Comparison of ENCODE assay signal across 13 mouse cellular contexts in genomic region chr4:44970056-44970455, GRCm38 (mm10). TPM values are rescaled to one million over a fixed set of nuclear protein-coding genes. Genes with fewer than 3 reads are reported as not detected.
DNase-seq lines count a peak whose midpoint lies in the region; ATAC-seq lines count a peak whose summit lies in the region.
"Had no signal": no experiment of that assay in that cellular context is flagged by ENCODE, and none has a peak within 500 bp of the region (broad histone marks: within the 10 kb centered on the region; RNA-seq: fewer than 3 reads in every experiment).

No protein-coding gene starts in this region.

- H3K9me3 ChIP-seq in heart, embryonic 11.5 days (replicated peaks; ENCODE audit: control insufficient read depth, low read length): no peaks in the 10 kb centered on the region
- H3K9me3 ChIP-seq: embryonic facial prominence, embryonic 12.5 days; forebrain, embryonic 15.5 days; heart, embryonic 12.5 days; hindbrain, embryonic 15.5 days had no signal

- ATAC-seq in neutrophil, adult 5-6 weeks (ENCODE audit: extremely low read depth, insufficient number of reproducible peaks, low FRiP score, poor library complexity, severe bottlenecking): peak; percentile 35; the same call in 1 of the 2 replicates
- no peak for ATAC-seq in heart, embryonic 11.5 days (replicated peaks; ENCODE audit: insufficient number of reproducible peaks, low FRiP score, low TSS enrichment)
- ATAC-seq: forebrain, embryonic 15.5 days had no signal

- no peak overlapping the region for H3K4me2 ChIP-seq in heart, embryonic 11.5 days
- H3K4me2 ChIP-seq: embryonic facial prominence, embryonic 12.5 days; forebrain, embryonic 15.5 days; heart, embryonic 12.5 days; hindbrain, embryonic 15.5 days had no signal

- 87% methylated on average over 7 of the region's 7 CpGs for WGBS in heart, embryonic 11.5 days (ENCODE audit: insufficient replicate concordance)

- H3K4me3 ChIP-seq in heart, embryonic 11.5 days (ENCODE audit: low read depth, low read length): no peak overlapping the region
- H3K4me3 ChIP-seq: embryonic facial prominence, embryonic 12.5 days; forebrain, embryonic 15.5 days; heart, adult 2 months; heart, embryonic 12.5 days; hindbrain, embryonic 15.5 days had no signal

- no peak overlapping the region for H3K9ac ChIP-seq in heart, embryonic 11.5 days (ENCODE audit: low read depth, low read length)
- H3K9ac ChIP-seq: embryonic facial prominence, embryonic 12.5 days; forebrain, embryonic 15.5 days; heart, embryonic 12.5 days; hindbrain, embryonic 15.5 days had no signal

- H3K27me3 ChIP-seq in heart, embryonic 11.5 days (ENCODE audit: control insufficient read depth, insufficient read depth, low read length): no peaks in the 10 kb centered on the region
- H3K27me3 ChIP-seq: embryonic facial prominence, embryonic 12.5 days; forebrain, embryonic 15.5 days; heart, embryonic 12.5 days; hindbrain, embryonic 15.5 days had no signal

- peaks cover 2% of the 10 kb centered on the region; the same call in 1 of the 2 replicates for H3K4me1 ChIP-seq in heart, embryonic 11.5 days (ENCODE audit: control insufficient read depth, insufficient read depth, low read length)
- H3K4me1 ChIP-seq: embryonic facial prominence, embryonic 12.5 days had no signal

- H3K36me3 ChIP-seq in heart, embryonic 11.5 days (ENCODE audit: control insufficient read depth, insufficient read depth, low read length): no peaks in the 10 kb centered on the region
- H3K36me3 ChIP-seq: embryonic facial prominence, embryonic 12.5 days; forebrain, embryonic 15.5 days; heart, embryonic 12.5 days; hindbrain, embryonic 15.5 days had no signal

- no peak overlapping the region for H3K27ac ChIP-seq in heart, embryonic 11.5 days (ENCODE audit: low read depth, low read length)
- H3K27ac ChIP-seq: embryonic facial prominence, embryonic 12.5 days; forebrain, embryonic 15.5 days; heart, adult 2 months; hindbrain, embryonic 15.5 days had no signal

- DNase-seq in lung, postnatal 36 days: peak; percentile 27
- no peak for DNase-seq in lung, postnatal 14 days
- DNase-seq in B cell, adult 2 months: peak; percentile 76 to 78
- DNase-seq in spleen, postnatal 4 days (ENCODE audit: low spot score in 2 of 2): peak; percentile 69 to 76
- DNase-seq in layer of hippocampus, adult 8-10 months (ENCODE audit: low spot score in 2 of 2): no peak
- DNase-seq: cerebellum, adult 11-12 months had no signal

RNA-seq across cellular contexts. Expression of gene Grhpr, which starts 11.1 kb away (rescaled TPM):
- 2.9 and 6.6 TPM in 2 replicates for total RNA-seq in neutrophil, adult 5-6 weeks (2017)
- 10 to 100 TPM; 25.5 to 33.4 (median 30.7) TPM for total RNA-seq in layer of hippocampus, adult 8-10 months (2022)
- 84.3 and 87.9 TPM in 2 replicates for polyA plus RNA-seq in heart, embryonic 11.5 days (2014; fragmentation: Nextera tagmentation; extraction: Ambion mirVana)

RNA-seq across cellular contexts. Expression of gene Zbtb5, which starts 42.2 kb away (rescaled TPM):
- 16.7 and 17.0 TPM in 2 replicates for total RNA-seq in neutrophil, adult 5-6 weeks (2017)
- 10 to 100 TPM in 1 of 4 experiments, 1 to 10 TPM in 3; 9.4 to 10.6 (median 9.7) TPM for total RNA-seq in layer of hippocampus, adult 8-10 months (2022)
- polyA plus RNA-seq in heart, embryonic 11.5 days (2014; fragmentation: Nextera tagmentation; extraction: Ambion mirVana): 16.3 and 17.3 TPM in 2 replicates

RNA-seq across cellular contexts. Expression of gene Polr1e, which starts 48.3 kb away (rescaled TPM):
- 16.3 and 22.0 TPM in 2 replicates for total RNA-seq in neutrophil, adult 5-6 weeks (2017)
- total RNA-seq in layer of hippocampus, adult 8-10 months (2022): 10 to 100 TPM in 3 of 4 experiments, 1 to 10 TPM in 1; 9.1 to 12.0 (median 11.4) TPM
- polyA plus RNA-seq in heart, embryonic 11.5 days (2014; fragmentation: Nextera tagmentation; extraction: Ambion mirVana): 43.1 and 43.6 TPM in 2 replicates

Comparison
In these comparisons a context has a peak if more than half of its experiments do, and no peak if none do; other contexts are left out.
1. DNase-seq: peak in lung, postnatal 36 days (single experiment), B cell, adult 2 months (2 of 2) and spleen, postnatal 4 days (2 of 2); none in lung, postnatal 14 days (single experiment) and layer of hippocampus, adult 8-10 months (0 of 2).